Mouse (Mus musculus): ENCODE data around the gene Hspb9. TPM values are rescaled to one million over a fixed set of nuclear protein-coding genes. Genes with fewer than 3 reads are reported as not detected.

Gene Hspb9
- polyA plus RNA-seq, 1 experiment from 2014 or later, result 0.96 TPM

DNA sequence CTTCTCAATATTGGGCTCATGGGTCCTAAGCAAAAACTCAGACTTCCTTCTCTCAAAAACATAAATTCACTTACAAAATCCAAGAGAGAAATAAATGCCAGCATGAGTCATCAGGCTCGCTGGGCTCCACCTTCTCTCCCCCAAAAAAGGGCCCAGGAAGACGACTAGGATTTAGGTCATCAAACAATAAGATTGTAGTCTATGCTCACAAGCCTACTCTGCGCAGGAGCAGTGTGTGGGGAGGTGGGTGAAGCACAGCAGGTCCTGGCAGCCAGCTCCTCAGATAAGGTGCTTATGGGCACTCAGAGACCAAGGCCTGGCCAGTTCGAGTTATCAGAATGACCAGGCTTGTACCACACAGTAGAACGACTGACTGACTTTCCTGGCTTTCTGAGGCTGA lies 6.7 kb downstream of the Hspb9 start:
- WGBS, result 68% methylated on average over 5 of the region's 5 CpGs
- H3K4me2 ChIP-seq (ENCODE audit: low read length), result no peak overlapping the region
- DNase-seq (ENCODE audit: low spot score), result no peak
- H3K27me3 ChIP-seq (replicated peaks; ENCODE audit: control insufficient read depth, insufficient read depth, low read length), result no peaks in the 10 kb centered on the region
- no peak overlapping the region for H3K4me3 ChIP-seq (ENCODE audit: low read depth, low read length)
- no peak for ATAC-seq (replicated peaks; ENCODE audit: low FRiP score, low TSS enrichment, low read depth)
- H3K36me3 ChIP-seq (ENCODE audit: control insufficient read depth, insufficient read depth, low read length), result peaks cover 41% of the 10 kb centered on the region
- H3K27ac ChIP-seq (ENCODE audit: low read depth), result no peak overlapping the region
- no peaks in the 10 kb centered on the region for H3K9me3 ChIP-seq (ENCODE audit: control insufficient read depth, low read length)
- peaks cover 13% of the 10 kb centered on the region for H3K4me1 ChIP-seq (replicated peaks; ENCODE audit: control insufficient read depth, insufficient read depth, low read length)
- H3K9ac ChIP-seq (ENCODE audit: low read length), result no peak overlapping the region

GRCm38 (mm10) chr11:100721254-100721653 lies 7.6 kb downstream of the Hspb9 start:
- H3K36me3 ChIP-seq (ENCODE audit: control insufficient read depth, insufficient read depth, low read length), result peaks cover 32% of the 10 kb centered on the region
- H3K4me1 ChIP-seq (replicated peaks; ENCODE audit: control insufficient read depth, insufficient read depth, low read length), result peaks cover 14% of the 10 kb centered on the region
- no peak for ATAC-seq (replicated peaks; ENCODE audit: low FRiP score, low TSS enrichment, low read depth)
- no peaks in the 10 kb centered on the region for H3K9me3 ChIP-seq (ENCODE audit: control insufficient read depth, low read length)
- WGBS, result 69% methylated on average over 4 of the region's 4 CpGs
- H3K9ac ChIP-seq (ENCODE audit: low read length), result no peak overlapping the region
- no peak overlapping the region for H3K4me2 ChIP-seq (ENCODE audit: low read length)
- H3K4me3 ChIP-seq (ENCODE audit: low read depth, low read length), result no peak overlapping the region
- no peak overlapping the region for H3K27ac ChIP-seq (ENCODE audit: low read depth)
- no peaks in the 10 kb centered on the region for H3K27me3 ChIP-seq (replicated peaks; ENCODE audit: control insufficient read depth, insufficient read depth, low read length)
- DNase-seq (ENCODE audit: low spot score), result no peak

GRCm38 (mm10) chr11:100721776-100722492 lies 8.3 kb downstream of the Hspb9 start:
- H3K27ac ChIP-seq (ENCODE audit: low read depth), result no peak overlapping the region
- WGBS, result 69% methylated on average over 8 of the region's 8 CpGs
- H3K4me1 ChIP-seq (replicated peaks; ENCODE audit: control insufficient read depth, insufficient read depth, low read length), result peaks cover 14% of the 10 kb centered on the region
- no peak overlapping the region for H3K9ac ChIP-seq (ENCODE audit: low read length)
- DNase-seq (ENCODE audit: low spot score), result no peak
- no peak overlapping the region for H3K4me2 ChIP-seq (ENCODE audit: low read length)
- ATAC-seq (replicated peaks; ENCODE audit: low FRiP score, low TSS enrichment, low read depth), result no peak
- H3K36me3 ChIP-seq (ENCODE audit: control insufficient read depth, insufficient read depth, low read length), result peaks cover 26% of the 10 kb centered on the region
- no peak overlapping the region for H3K4me3 ChIP-seq (ENCODE audit: low read depth, low read length)
- no peaks in the 10 kb centered on the region for H3K9me3 ChIP-seq (ENCODE audit: control insufficient read depth, low read length)
- no peaks in the 10 kb centered on the region for H3K27me3 ChIP-seq (replicated peaks; ENCODE audit: control insufficient read depth, insufficient read depth, low read length)

- DNase-seq (ENCODE audit: low spot score) (no peak), ATAC-seq (replicated peaks; ENCODE audit: low FRiP score, low TSS enrichment, low read depth) (no peak)
- Histone ChIP-seq H3K4me1 (replicated peaks; ENCODE audit: control insufficient read depth, insufficient read depth, low read length) (peaks cover 14% of the 10 kb centered on the region), H3K27me3 (replicated peaks; ENCODE audit: control insufficient read depth, insufficient read depth, low read length) (no peaks in the 10 kb centered on the region), H3K9me3 (ENCODE audit: control insufficient read depth, low read length) (no peaks in the 10 kb centered on the region), H3K4me3 (ENCODE audit: low read depth, low read length) (no peak overlapping the region), H3K27ac (ENCODE audit: low read depth) (no peak overlapping the region), H3K36me3 (ENCODE audit: control insufficient read depth, insufficient read depth, low read length) (peaks cover 19% of the 10 kb centered on the region), H3K9ac (ENCODE audit: low read length) (no peak overlapping the region), H3K4me2 (ENCODE audit: low read length) (no peak overlapping the region)
- 51% methylated on average over 2 of the region's 2 CpGs for WGBS
Measured at GRCm38 (mm10) chr11:100722493-100723028, 8.9 kb downstream of the Hspb9 start.

DNA sequence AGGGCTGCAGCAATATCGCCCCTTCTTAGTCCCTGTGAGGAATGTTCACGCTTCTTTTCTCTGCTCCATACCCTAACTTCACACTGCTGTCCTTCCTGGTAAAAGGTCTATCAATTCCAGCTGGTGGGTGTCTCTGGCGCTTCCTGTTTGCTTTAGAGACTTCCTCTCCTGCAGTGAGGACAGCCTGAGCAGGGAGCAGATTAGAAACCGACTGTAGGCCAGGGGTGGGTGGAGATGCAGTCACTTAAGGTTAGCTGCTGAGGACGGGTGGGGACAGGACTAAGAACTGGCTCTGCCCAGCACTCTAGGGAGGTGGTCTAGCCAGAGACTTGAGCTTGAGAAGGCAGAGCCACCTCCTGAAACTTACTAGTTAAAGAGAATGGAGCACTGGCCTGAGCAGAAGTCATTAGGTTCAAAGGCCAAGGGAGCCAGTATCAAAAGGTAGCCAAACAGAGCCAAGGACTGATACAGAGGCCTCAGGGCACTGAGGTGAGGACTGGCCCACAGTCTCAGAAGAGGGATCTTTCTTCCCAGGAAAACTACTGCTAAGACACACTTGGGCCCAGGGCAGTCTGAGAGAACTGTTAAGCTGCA lies 11.4 kb downstream of the Hspb9 start:
- H3K36me3 ChIP-seq (ENCODE audit: control insufficient read depth, insufficient read depth, low read length), result no peaks in the 10 kb centered on the region; the same call in 1 of the 2 replicates
- WGBS, result 25% methylated on average over 5 of the region's 5 CpGs
- H3K9ac ChIP-seq (ENCODE audit: low read length), result no peak overlapping the region
- no peak overlapping the region for H3K4me2 ChIP-seq (ENCODE audit: low read length)
- H3K4me1 ChIP-seq (replicated peaks; ENCODE audit: control insufficient read depth, insufficient read depth, low read length), result peaks cover 14% of the 10 kb centered on the region
- peak overlapping the region; percentile 55 for H3K27ac ChIP-seq (ENCODE audit: low read depth)
- DNase-seq (ENCODE audit: low spot score) (no peak), ATAC-seq (replicated peaks; ENCODE audit: low FRiP score, low TSS enrichment, low read depth) (no peak)
- no peaks in the 10 kb centered on the region for H3K9me3 ChIP-seq (ENCODE audit: control insufficient read depth, low read length)
- H3K4me3 ChIP-seq (ENCODE audit: low read depth, low read length), result no peak overlapping the region
- H3K27me3 ChIP-seq (replicated peaks; ENCODE audit: control insufficient read depth, insufficient read depth, low read length), result no peaks in the 10 kb centered on the region

GRCm38 (mm10) chr11:100727201-100727600 lies 13.6 kb downstream of the Hspb9 start:
- H3K9me3 ChIP-seq (ENCODE audit: control insufficient read depth, low read length), result no peaks in the 10 kb centered on the region
- WGBS, result 95% methylated on average over 3 of the region's 3 CpGs
- ATAC-seq (replicated peaks; ENCODE audit: low FRiP score, low TSS enrichment, low read depth), result no peak

GRCm38 (mm10) chr11:100728601-100729000 lies 15.0 kb downstream of the Hspb9 start:
- no peak for DNase-seq (ENCODE audit: low spot score)
- WGBS, result 87% methylated on average over 6 of the region's 6 CpGs
- Histone ChIP-seq H3K36me3 (ENCODE audit: control insufficient read depth, insufficient read depth, low read length) (peaks cover 7% of the 10 kb centered on the region; the same call in 1 of the 2 replicates), H3K27me3 (replicated peaks; ENCODE audit: control insufficient read depth, insufficient read depth, low read length) (no peaks in the 10 kb centered on the region), H3K9me3 (ENCODE audit: control insufficient read depth, low read length) (no peaks in the 10 kb centered on the region), H3K4me2 (ENCODE audit: low read length) (no peak overlapping the region), H3K4me1 (replicated peaks; ENCODE audit: control insufficient read depth, insufficient read depth, low read length) (peaks cover 10% of the 10 kb centered on the region), H3K9ac (ENCODE audit: low read length) (no peak overlapping the region), H3K27ac (ENCODE audit: low read depth) (no peak overlapping the region), H3K4me3 (ENCODE audit: low read depth, low read length) (no peak overlapping the region)
- ATAC-seq (replicated peaks; ENCODE audit: low FRiP score, low TSS enrichment, low read depth), result no peak

More at GRCm38 (mm10) chr11:100727201-100727600, 13.6 kb downstream of the Hspb9 start:
- no peak overlapping the region for H3K9ac ChIP-seq (ENCODE audit: low read length)
- no peak overlapping the region for H3K4me3 ChIP-seq (ENCODE audit: low read depth, low read length)
- peaks cover 2% of the 10 kb centered on the region; the same call in 1 of the 2 replicates for H3K36me3 ChIP-seq (ENCODE audit: control insufficient read depth, insufficient read depth, low read length)
- H3K4me2 ChIP-seq (ENCODE audit: low read length), result no peak overlapping the region
- DNase-seq (ENCODE audit: low spot score), result no peak
- H3K27ac ChIP-seq (ENCODE audit: low read depth), result no peak overlapping the region
- H3K27me3 ChIP-seq (replicated peaks; ENCODE audit: control insufficient read depth, insufficient read depth, low read length), result no peaks in the 10 kb centered on the region
- peaks cover 10% of the 10 kb centered on the region for H3K4me1 ChIP-seq (replicated peaks; ENCODE audit: control insufficient read depth, insufficient read depth, low read length)

GRCm38 (mm10) chr11:100729976-100730375 lies 16.3 kb downstream of the Hspb9 start:
- H3K27me3 ChIP-seq (replicated peaks; ENCODE audit: control insufficient read depth, insufficient read depth, low read length), result no peaks in the 10 kb centered on the region
- H3K4me3 ChIP-seq (ENCODE audit: low read depth, low read length), result no peak overlapping the region
- H3K27ac ChIP-seq (ENCODE audit: low read depth), result no peak overlapping the region
- DNase-seq (ENCODE audit: low spot score) (no peak), ATAC-seq (replicated peaks; ENCODE audit: low FRiP score, low TSS enrichment, low read depth) (no peak)
- H3K9ac ChIP-seq (ENCODE audit: low read length), result no peak overlapping the region
- no peak overlapping the region for H3K4me2 ChIP-seq (ENCODE audit: low read length)
- peaks cover 7% of the 10 kb centered on the region; the same call in 1 of the 2 replicates for H3K36me3 ChIP-seq (ENCODE audit: control insufficient read depth, insufficient read depth, low read length)
- H3K4me1 ChIP-seq (replicated peaks; ENCODE audit: control insufficient read depth, insufficient read depth, low read length), result peaks cover 5% of the 10 kb centered on the region
- no peaks in the 10 kb centered on the region for H3K9me3 ChIP-seq (ENCODE audit: control insufficient read depth, low read length)
- WGBS, result 85% methylated on average over 4 of the region's 4 CpGs
